Mouse (Mus musculus): ENCODE data around the gene Gm42517. TPM values are rescaled to one million over a fixed set of nuclear protein-coding genes. Genes with fewer than 3 reads are reported as not detected.
A peak's percentile ranks its signal among the peaks of the same experiment; 100 is the strongest.

The Gm42517 gene
- polyA plus RNA-seq, 1 experiment from 2014 or later = 4.3 TPM

GRCm38 (mm10) chr5:108376059-108376458, 8.3 kb upstream of the Gm42517 start:
- no peak for ATAC-seq (ENCODE audit: low FRiP score)
- H3K9me3 ChIP-seq (ENCODE audit: control insufficient read depth, low read length) = no peaks in the 10 kb centered on the region
- H3K4me3 ChIP-seq (replicated peaks; ENCODE audit: low read length) = no peak overlapping the region
- H3K4me2 ChIP-seq (replicated peaks) = no peak overlapping the region
- WGBS = 71% methylated on average over 1 of the region's 1 CpGs
- H3K4me1 ChIP-seq (replicated peaks; ENCODE audit: control insufficient read depth, insufficient read depth, low read length) = no peaks in the 10 kb centered on the region
- peaks cover 28% of the 10 kb centered on the region for H3K27me3 ChIP-seq (ENCODE audit: control insufficient read depth, insufficient read depth, low read length)
- H3K36me3 ChIP-seq (replicated peaks; ENCODE audit: control insufficient read depth, insufficient read depth) = no peaks in the 10 kb centered on the region
- H3K27ac ChIP-seq = no peak overlapping the region
- H3K9ac ChIP-seq = no peak overlapping the region
- DNase-seq (ENCODE audit: low spot score) = no peak

GRCm38 (mm10) chr5:108374079-108374478, 6.4 kb upstream of the Gm42517 start:
- no peak overlapping the region for H3K9ac ChIP-seq
- WGBS = 77% methylated on average over 5 of the region's 5 CpGs
- no peak overlapping the region for H3K27ac ChIP-seq
- DNase-seq (ENCODE audit: low spot score) (no peak), ATAC-seq (ENCODE audit: low FRiP score) (no peak)
- H3K4me3 ChIP-seq (replicated peaks; ENCODE audit: low read length) = no peak overlapping the region
- H3K36me3 ChIP-seq (replicated peaks; ENCODE audit: control insufficient read depth, insufficient read depth) = no peaks in the 10 kb centered on the region
- H3K4me2 ChIP-seq (replicated peaks) = no peak overlapping the region
- H3K9me3 ChIP-seq (ENCODE audit: control insufficient read depth, low read length) = no peaks in the 10 kb centered on the region
- peaks cover 47% of the 10 kb centered on the region for H3K27me3 ChIP-seq (ENCODE audit: control insufficient read depth, insufficient read depth, low read length)
- peaks cover 6% of the 10 kb centered on the region; the same call in 1 of the 2 replicates for H3K4me1 ChIP-seq (replicated peaks; ENCODE audit: control insufficient read depth, insufficient read depth, low read length)

GRCm38 (mm10) chr5:108369964-108370363, 2.2 kb upstream of the Gm42517 start:
- H3K4me3 ChIP-seq (replicated peaks; ENCODE audit: low read length) = no peak overlapping the region

GRCm38 (mm10) chr5:108368851-108369621, 1.3 kb upstream of the Gm42517 start:
- peak; percentile 47; the same call in 1 of the 2 replicates for ATAC-seq (ENCODE audit: low FRiP score)
- under 1% methylated on average over 49 of the region's 49 CpGs for WGBS

More at GRCm38 (mm10) chr5:108369964-108370363, 2.2 kb upstream of the Gm42517 start:
- Histone ChIP-seq H3K27me3 (ENCODE audit: control insufficient read depth, insufficient read depth, low read length) (peaks cover 85% of the 10 kb centered on the region), H3K4me2 (replicated peaks) (no peak overlapping the region), H3K9me3 (ENCODE audit: control insufficient read depth, low read length) (no peaks in the 10 kb centered on the region), H3K9ac (no peak overlapping the region), H3K4me1 (replicated peaks; ENCODE audit: control insufficient read depth, insufficient read depth, low read length) (peaks cover 24% of the 10 kb centered on the region), H3K36me3 (replicated peaks; ENCODE audit: control insufficient read depth, insufficient read depth) (no peaks in the 10 kb centered on the region), H3K27ac (no peak overlapping the region)
- DNase-seq (ENCODE audit: low spot score) (no peak), ATAC-seq (ENCODE audit: low FRiP score) (no peak)
- WGBS = 1% methylated on average over 6 of the region's 6 CpGs

GRCm38 (mm10) chr5:108368446-108368845, 724 bp upstream of the Gm42517 start:
- Histone ChIP-seq H3K4me3 (replicated peaks; ENCODE audit: low read length) (peak overlapping the region; percentile 62), H3K27me3 (ENCODE audit: control insufficient read depth, insufficient read depth, low read length) (peaks cover 95% of the 10 kb centered on the region), H3K4me1 (replicated peaks; ENCODE audit: control insufficient read depth, insufficient read depth, low read length) (peaks cover 24% of the 10 kb centered on the region), H3K9ac (no peak overlapping the region; the same call in 1 of the 2 replicates), H3K9me3 (ENCODE audit: control insufficient read depth, low read length) (no peaks in the 10 kb centered on the region), H3K27ac (no peak overlapping the region), H3K4me2 (replicated peaks) (peak overlapping the region; percentile 90), H3K36me3 (replicated peaks; ENCODE audit: control insufficient read depth, insufficient read depth) (no peaks in the 10 kb centered on the region)
- DNase-seq (ENCODE audit: low spot score) (no peak), ATAC-seq (ENCODE audit: low FRiP score) (peak; percentile 29; the same call in 1 of the 2 replicates)
- WGBS = 3% methylated on average over 6 of the region's 6 CpGs

More at GRCm38 (mm10) chr5:108368851-108369621, 1.3 kb upstream of the Gm42517 start:
- peaks cover 24% of the 10 kb centered on the region for H3K4me1 ChIP-seq (replicated peaks; ENCODE audit: control insufficient read depth, insufficient read depth, low read length)
- no peak overlapping the region for H3K27ac ChIP-seq
- H3K4me2 ChIP-seq (replicated peaks) = peak overlapping the region; percentile 90
- H3K9me3 ChIP-seq (ENCODE audit: control insufficient read depth, low read length) = no peaks in the 10 kb centered on the region
- H3K27me3 ChIP-seq (ENCODE audit: control insufficient read depth, insufficient read depth, low read length) = peaks cover 93% of the 10 kb centered on the region
- H3K9ac ChIP-seq = peak overlapping the region; percentile 9; the same call in 1 of the 2 replicates
- peak; percentile 45 for DNase-seq (ENCODE audit: low spot score)
- H3K4me3 ChIP-seq (replicated peaks; ENCODE audit: low read length) = peak overlapping the region; percentile 62
- H3K36me3 ChIP-seq (replicated peaks; ENCODE audit: control insufficient read depth, insufficient read depth) = no peaks in the 10 kb centered on the region

- no peak overlapping the region for H3K27ac ChIP-seq
- peak overlapping the region; percentile 73 for H3K9ac ChIP-seq
- H3K27me3 ChIP-seq (ENCODE audit: control insufficient read depth, insufficient read depth, low read length) = peaks cover 90% of the 10 kb centered on the region
- H3K9me3 ChIP-seq (ENCODE audit: control insufficient read depth, low read length) = no peaks in the 10 kb centered on the region
- peak overlapping the region; percentile 90 for H3K4me2 ChIP-seq (replicated peaks)
- H3K36me3 ChIP-seq (replicated peaks; ENCODE audit: control insufficient read depth, insufficient read depth) = no peaks in the 10 kb centered on the region
- H3K4me3 ChIP-seq (replicated peaks; ENCODE audit: low read length) = peak overlapping the region; percentile 62
- ATAC-seq (ENCODE audit: low FRiP score) (peak; percentile 36), DNase-seq (ENCODE audit: low spot score) (peak; percentile 45)
- peaks cover 24% of the 10 kb centered on the region for H3K4me1 ChIP-seq (replicated peaks; ENCODE audit: control insufficient read depth, insufficient read depth, low read length)
- WGBS = under 1% methylated on average over 78 of the region's 100 CpGs
These were observed 509 bp downstream of the Gm42517 start for GRCm38 (mm10) chr5:108366984-108367841.

GRCm38 (mm10) chr5:108366328-108366983, 1.3 kb downstream of the Gm42517 start:
- Histone ChIP-seq H3K9me3 (ENCODE audit: control insufficient read depth, low read length) (no peaks in the 10 kb centered on the region), H3K27me3 (ENCODE audit: control insufficient read depth, insufficient read depth, low read length) (peaks cover 83% of the 10 kb centered on the region), H3K9ac (peak overlapping the region; percentile 73), H3K4me3 (replicated peaks; ENCODE audit: low read length) (peak overlapping the region; percentile 62), H3K4me2 (replicated peaks) (peak overlapping the region; percentile 90), H3K4me1 (replicated peaks; ENCODE audit: control insufficient read depth, insufficient read depth, low read length) (peaks cover 24% of the 10 kb centered on the region), H3K27ac (no peak overlapping the region), H3K36me3 (replicated peaks; ENCODE audit: control insufficient read depth, insufficient read depth) (no peaks in the 10 kb centered on the region)
- 3% methylated on average over 58 of the region's 60 CpGs for WGBS
- ATAC-seq (ENCODE audit: low FRiP score) = peak; percentile 6; the same call in 1 of the 2 replicates
- DNase-seq (ENCODE audit: low spot score) = no peak

GRCm38 (mm10) chr5:108362330-108362729, 5.4 kb downstream of the Gm42517 start:
- peaks cover 46% of the 10 kb centered on the region for H3K27me3 ChIP-seq (ENCODE audit: control insufficient read depth, insufficient read depth, low read length)
- no peak overlapping the region for H3K4me3 ChIP-seq (replicated peaks; ENCODE audit: low read length)
- DNase-seq (ENCODE audit: low spot score) (no peak), ATAC-seq (ENCODE audit: low FRiP score) (no peak)
- no peak overlapping the region for H3K9ac ChIP-seq
- no peak overlapping the region for H3K4me2 ChIP-seq (replicated peaks)
- no peaks in the 10 kb centered on the region for H3K9me3 ChIP-seq (ENCODE audit: control insufficient read depth, low read length)
- H3K27ac ChIP-seq = no peak overlapping the region
- H3K36me3 ChIP-seq (replicated peaks; ENCODE audit: control insufficient read depth, insufficient read depth) = no peaks in the 10 kb centered on the region
- 32% methylated on average over 3 of the region's 3 CpGs for WGBS
- H3K4me1 ChIP-seq (replicated peaks; ENCODE audit: control insufficient read depth, insufficient read depth, low read length) = peaks cover 9% of the 10 kb centered on the region
